Mouse (Mus musculus) cortical plate, adult 2 months (tissue): ENCODE results near the gene Hsf5.

Source experiments
- CTCF ChIP-seq: fragments of 200-500 bp; IDR thresholded peaks from 2 replicates; pipeline ENCODE4 v1.5.1; 2011; ENCODE audit warnings: mild to moderate bottlenecking, control low read depth, low read length; ENCODE audit not compliant: insufficient read depth; ENCODE audit errors: extremely low read depth
- POLR2A ChIP-seq: fragments of 200-500 bp; IDR thresholded peaks from 2 replicates; pipeline ENCODE4 v1.6.1; 2011; ENCODE audit warnings: mild to moderate bottlenecking, low read length, control low read depth; ENCODE audit not compliant: insufficient read depth; ENCODE audit errors: extremely low read depth

GRCm38 (mm10) chr11:87583291-87584034 is 33.5 kb upstream of the Hsf5 start:
- TF ChIP-seq POLR2A (no peak), CTCF (no peak)
